Mouse (Mus musculus): Measurements from ENCODE around the gene Med31.
A peak's percentile ranks its signal among the peaks of the same experiment; 100 is the strongest.

The Med31 gene

GRCm38 (mm10) chr11:72215410-72215797 is at the start of gene Med31:
Gene Med31 (minus strand): TSS chr11:72215592.
- peak; percentile 78 for DNase-seq

GRCm38 (mm10) chr11:72256441-72256840 is 41.0 kb upstream of the Med31 start:
- no peak for DNase-seq

GRCm38 (mm10) chr11:72255629-72256028 is 40.2 kb upstream of the Med31 start:
- no peak for DNase-seq

- DNase-seq: no peak
Observed at GRCm38 (mm10) chr11:72245196-72245753, 29.9 kb upstream of the Med31 start.

- no peak for DNase-seq
Observed at GRCm38 (mm10) chr11:72240062-72240860, 24.9 kb upstream of the Med31 start.

- no peak for DNase-seq
Observed at GRCm38 (mm10) chr11:72234013-72234412, 18.6 kb upstream of the Med31 start.

- no peak for DNase-seq
Observed at GRCm38 (mm10) chr11:72232991-72233390, 17.6 kb upstream of the Med31 start.

GRCm38 (mm10) chr11:72232068-72232467 is 16.7 kb upstream of the Med31 start:
- no peak for DNase-seq

- no peak for DNase-seq
Observed at GRCm38 (mm10) chr11:72228513-72228912, 13.1 kb upstream of the Med31 start.

- no peak for DNase-seq
Observed at GRCm38 (mm10) chr11:72226901-72227300, 11.5 kb upstream of the Med31 start.

- no peak for DNase-seq
Observed at GRCm38 (mm10) chr11:72226020-72226791, 10.8 kb upstream of the Med31 start.

GRCm38 (mm10) chr11:72224865-72225264 is 9.5 kb upstream of the Med31 start:
- peak; percentile 73 for DNase-seq

- DNase-seq: no peak
Observed at GRCm38 (mm10) chr11:72223414-72223813, 8.0 kb upstream of the Med31 start.

GRCm38 (mm10) chr11:72221278-72221677 is 5.9 kb upstream of the Med31 start:
- peak; percentile 79 for DNase-seq

- no peak for DNase-seq
Observed at GRCm38 (mm10) chr11:72217116-72217515, 1.7 kb upstream of the Med31 start.

- peak; percentile 89 for DNase-seq
Observed at GRCm38 (mm10) chr11:72214591-72215409, 592 bp downstream of the Med31 start.

- DNase-seq: no peak
Observed at GRCm38 (mm10) chr11:72207834-72208377, 7.5 kb downstream of the Med31 start.

GRCm38 (mm10) chr11:72207204-72207833 is 8.1 kb downstream of the Med31 start, which contains the start of the genes 4933427D14Rik and Txndc17:
Gene 4933427D14Rik (minus strand): TSS chr11:72207459.
Gene Txndc17 (plus strand): TSS chr11:72207547.
- peak; percentile 91 for DNase-seq

- no peak for DNase-seq
Observed at GRCm38 (mm10) chr11:72206341-72207203, 8.8 kb downstream of the Med31 start, which contains the start of gene Gm43951. Gene Gm43951 (minus strand): TSS chr11:72206840.

- no peak for DNase-seq
Observed at GRCm38 (mm10) chr11:72205256-72205655, 10.1 kb downstream of the Med31 start.

GRCm38 (mm10) chr11:72203440-72203839 is 12.0 kb downstream of the Med31 start:
- DNase-seq: no peak
